Mouse (Mus musculus) heart, adult 18-20 months (tissue): ENCODE measurements at regions not wholly inside any gene's neighbourhood (a gene's known extent, or its start where the extent isn't known, plus 50 kb on each side); places are given as distances from the start of the nearest gene placed in this dataset.

Experiments
- DNase-seq, 2 experiments: peaks; one replicate each; pipeline ENCODE4 v3.0.0; 2021 to 2022; ENCODE audit warnings: mixed read lengths in 1 of 2

- no peak for DNase-seq
Measured at GRCm38 (mm10) chr13:51297231-51297880, 111.1 kb upstream of the S1pr3 start.

GRCm38 (mm10) chr13:51299047-51299760, 109.2 kb upstream of the S1pr3 start:
- DNase-seq, result peak; percentile 61 to 83

- DNase-seq, result no peak
Measured at GRCm38 (mm10) chr13:51301476-51301875, 107.0 kb upstream of the S1pr3 start.

GRCm38 (mm10) chr13:51303112-51303511, 105.3 kb upstream of the S1pr3 start:
- no peak for DNase-seq

GRCm38 (mm10) chr13:51304631-51305030, 103.8 kb upstream of the S1pr3 start:
- DNase-seq, result no peak

GRCm38 (mm10) chr13:51309446-51309845, 99.0 kb upstream of the S1pr3 start:
- no peak for DNase-seq

- DNase-seq, result peak in 1 of 2 experiments; percentile 60
Measured at GRCm38 (mm10) chr13:51310041-51310440, 98.4 kb upstream of the S1pr3 start.

GRCm38 (mm10) chr13:51311679-51312255, 96.7 kb upstream of the S1pr3 start:
- DNase-seq, result peak; percentile 61 to 78

GRCm38 (mm10) chr13:51313129-51313850, 95.1 kb upstream of the S1pr3 start:
- peak; percentile 67 to 84 for DNase-seq

- peak; percentile 70 to 85 for DNase-seq
Measured at GRCm38 (mm10) chr13:51314541-51314977, 93.9 kb upstream of the S1pr3 start.

- peak in 1 of 2 experiments; percentile 19 for DNase-seq
Measured at GRCm38 (mm10) chr13:51315008-51315778, 93.2 kb upstream of the S1pr3 start.

- no peak for DNase-seq
Measured at GRCm38 (mm10) chr13:51315779-51316041, 92.7 kb upstream of the S1pr3 start.

GRCm38 (mm10) chr13:51323058-51323715, 85.3 kb upstream of the S1pr3 start:
- DNase-seq, result peak in 1 of 2 experiments; percentile 41

GRCm38 (mm10) chr13:51324714-51325113, 83.7 kb upstream of the S1pr3 start:
- DNase-seq, result no peak

- DNase-seq, result no peak
Measured at GRCm38 (mm10) chr13:51325298-51325697, 83.1 kb upstream of the S1pr3 start.

- no peak for DNase-seq
Measured at GRCm38 (mm10) chr13:51326128-51326527, 82.3 kb upstream of the S1pr3 start.

GRCm38 (mm10) chr13:51328131-51328970, 80.1 kb upstream of the S1pr3 start:
- DNase-seq, result peak; percentile 66 to 80

- no peak for DNase-seq
Measured at GRCm38 (mm10) chr13:51328971-51329346, 79.5 kb upstream of the S1pr3 start.

GRCm38 (mm10) chr13:51329717-51330116, 78.7 kb upstream of the S1pr3 start:
- no peak for DNase-seq

GRCm38 (mm10) chr13:51332271-51332670, 76.2 kb upstream of the S1pr3 start:
- no peak for DNase-seq

- DNase-seq, result no peak
Measured at GRCm38 (mm10) chr13:51333481-51333880, 75.0 kb upstream of the S1pr3 start.
